Mouse (Mus musculus) bone marrow macrophage, adult 2 months (primary cell): ENCODE data around the gene Trex1. TPM values are rescaled to one million over a fixed set of nuclear protein-coding genes. Genes with fewer than 3 reads are reported as not detected.

Experiments
- H3K27ac ChIP-seq: 2 replicates; pipeline ENCODE4 v1.5.1; 2012; ENCODE audit warnings: low read depth, low read length; ENCODE audit not compliant: insufficient read depth
- H3K4me1 ChIP-seq: 2 replicates; pipeline ENCODE4 v1.6.1; 2012; ENCODE audit warnings: low read length; ENCODE audit not compliant: control insufficient read depth, insufficient read depth
- H3K4me3 ChIP-seq: 2 replicates; pipeline ENCODE4 v1.5.1; 2012; ENCODE audit warnings: mild to moderate bottlenecking, low read length, moderate library complexity; ENCODE audit not compliant: insufficient read depth
- CTCF ChIP-seq: IDR thresholded peaks from 2 replicates; pipeline ENCODE4 v1.5.1; 2012; ENCODE audit warnings: low read depth, mild to moderate bottlenecking, low read length, moderate library complexity
- POLR2A ChIP-seq: IDR thresholded peaks from 2 replicates; pipeline ENCODE4 v1.6.1; 2012; ENCODE audit warnings: mild to moderate bottlenecking, low read depth, low read length, borderline replicate concordance
- polyA plus RNA-seq: library from polyadenylated mRNA; stranded (reverse); fragments of >200 nt; gene quantifications from 2 replicates; pipeline ENCODE4 v1.2.4, GENCODE M21; 2012; ENCODE audit not compliant: missing spikeins, insufficient read depth, insufficient read length

Trex1 gene
- polyA plus RNA-seq, 1 experiment = 110 TPM

GRCm38 (mm10) chr9:109098366-109098765, 38.8 kb upstream of the Trex1 start:
- TF ChIP-seq CTCF = no peak
- TF ChIP-seq POLR2A = no peak
- peaks cover 3% of the 10 kb centered on the region; the same call in 1 of the 2 replicates for H3K4me1 ChIP-seq
- no peak overlapping the region for H3K4me3 ChIP-seq
- H3K27ac ChIP-seq = no peak overlapping the region

GRCm38 (mm10) chr9:109097831-109098230, 38.3 kb upstream of the Trex1 start:
- H3K4me3 ChIP-seq = no peak overlapping the region
- H3K4me1 ChIP-seq = peaks cover 3% of the 10 kb centered on the region; the same call in 1 of the 2 replicates
- TF ChIP-seq CTCF (no peak), POLR2A (no peak)
- no peak overlapping the region for H3K27ac ChIP-seq

- no peak for TF ChIP-seq POLR2A
- TF ChIP-seq CTCF = no peak
- H3K4me3 ChIP-seq = no peak overlapping the region
- H3K4me1 ChIP-seq = peaks cover 3% of the 10 kb centered on the region; the same call in 1 of the 2 replicates
- H3K27ac ChIP-seq = no peak overlapping the region
These were observed 37.8 kb upstream of the Trex1 start for GRCm38 (mm10) chr9:109097291-109097690.

GRCm38 (mm10) chr9:109096856-109097255, 37.3 kb upstream of the Trex1 start:
- TF ChIP-seq POLR2A (no peak), CTCF (no peak)
- Histone ChIP-seq H3K4me3 (no peak overlapping the region), H3K27ac (no peak overlapping the region), H3K4me1 (peaks cover 3% of the 10 kb centered on the region; the same call in 1 of the 2 replicates)

GRCm38 (mm10) chr9:109096251-109096661, 36.7 kb upstream of the Trex1 start:
- Histone ChIP-seq H3K27ac (no peak overlapping the region), H3K4me1 (peaks cover 3% of the 10 kb centered on the region; the same call in 1 of the 2 replicates), H3K4me3 (no peak overlapping the region)
- TF ChIP-seq POLR2A (no peak), CTCF (no peak)

- H3K4me1 ChIP-seq = peaks cover 3% of the 10 kb centered on the region; the same call in 1 of the 2 replicates
- H3K27ac ChIP-seq = no peak within 1 kb of the TSS
- TF ChIP-seq CTCF (no peak), POLR2A (no peak)
- peak within 1 kb of the TSS; percentile 59 for H3K4me3 ChIP-seq
These were observed 35.8 kb upstream of the Trex1 start, which contains the start of gene Plxnb1 for GRCm38 (mm10) chr9:109095137-109095982. Gene Plxnb1, plus strand, starts transcription at chr9:109095389.

- TF ChIP-seq POLR2A (no peak), CTCF (no peak)
- no peak overlapping the region for H3K27ac ChIP-seq
- H3K4me1 ChIP-seq = peaks cover 3% of the 10 kb centered on the region; the same call in 1 of the 2 replicates
- peak overlapping the region; percentile 59 for H3K4me3 ChIP-seq
These were observed 35.1 kb upstream of the Trex1 start for GRCm38 (mm10) chr9:109094553-109095136.

GRCm38 (mm10) chr9:109093786-109094552, 34.4 kb upstream of the Trex1 start:
- Histone ChIP-seq H3K4me1 (peaks cover 3% of the 10 kb centered on the region; the same call in 1 of the 2 replicates), H3K27ac (no peak overlapping the region), H3K4me3 (no peak overlapping the region)
- TF ChIP-seq CTCF (no peak), POLR2A (no peak)

- Histone ChIP-seq H3K4me3 (no peak overlapping the region), H3K4me1 (peaks cover 4% of the 10 kb centered on the region), H3K27ac (no peak overlapping the region)
- TF ChIP-seq POLR2A (no peak), CTCF (no peak)
These were observed 33.3 kb upstream of the Trex1 start for GRCm38 (mm10) chr9:109092799-109093198.

GRCm38 (mm10) chr9:109091802-109092201, 32.3 kb upstream of the Trex1 start:
- H3K4me3 ChIP-seq = no peak overlapping the region
- H3K4me1 ChIP-seq = peaks cover 11% of the 10 kb centered on the region
- TF ChIP-seq POLR2A (no peak), CTCF (no peak)
- H3K27ac ChIP-seq = no peak overlapping the region
